Mouse (Mus musculus) left cerebral cortex, adult 8-10 months (tissue): ENCODE results near the gene Pi4kb. TPM values are rescaled to one million over a fixed set of nuclear protein-coding genes. Genes with fewer than 3 reads are reported as not detected.
"Not testable (repeated sequence)": the region's sequence is repeated elsewhere in the genome, so short reads cannot be mapped to it uniquely, and the experiment has no call there.

ENCODE experiments used
- DNase-seq, 2 experiments: peaks; one replicate each; pipeline ENCODE4 v3.0.0; 2022; ENCODE audit warnings: low spot score in 2 of 2
- total RNA-seq, 4 experiments: library from RNA; stranded (reverse); gene quantifications; 2 replicates each; pipeline ENCODE4 v1.2.4; 2022

The Pi4kb gene
- total RNA-seq, result 10 to 100 TPM; 54.8 to 65.9 (median 59.6) TPM

DNA sequence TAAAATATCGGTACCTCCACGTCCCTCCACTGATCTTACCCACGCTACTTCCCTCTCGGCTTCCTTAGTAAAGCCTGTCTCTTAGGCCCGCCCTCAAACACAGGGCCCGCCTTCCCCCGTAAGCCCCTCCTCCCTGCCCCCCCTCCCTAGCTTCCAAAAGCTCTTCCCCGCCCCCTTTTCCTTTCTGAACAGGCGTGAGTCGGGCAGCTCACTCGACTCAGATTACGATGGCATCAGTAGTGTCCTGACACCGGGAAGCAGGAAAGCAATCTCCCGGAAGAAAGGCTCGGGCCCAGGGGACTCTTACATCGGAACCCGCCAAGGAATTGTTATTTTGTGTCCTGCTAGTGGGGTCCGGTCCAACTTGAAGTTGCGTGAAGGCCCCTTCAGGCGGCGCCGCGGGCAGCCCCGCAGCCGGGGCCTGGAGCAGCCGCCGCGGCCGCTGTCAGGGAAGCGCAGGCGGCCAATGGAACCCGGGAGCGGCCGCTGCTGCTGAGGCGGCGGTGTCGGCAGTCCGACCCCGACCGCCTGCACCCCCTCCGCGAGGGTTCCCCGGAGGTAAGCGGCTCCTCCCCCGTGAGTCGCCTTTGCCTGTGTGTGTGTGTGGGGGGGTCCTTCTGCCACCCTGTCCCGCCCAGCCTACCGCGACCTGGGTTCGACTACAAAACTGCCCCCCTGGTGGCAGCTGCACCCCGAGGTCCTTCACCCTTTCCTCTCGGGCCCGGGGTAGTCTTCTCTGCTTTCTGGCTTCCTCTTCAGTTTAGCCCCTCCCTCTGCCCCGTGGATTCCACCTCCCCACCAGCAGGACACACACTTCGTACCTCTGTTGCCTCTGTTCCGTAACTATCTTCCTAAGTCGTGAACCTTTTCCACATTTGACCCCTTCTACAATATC lies at the start of gene Pi4kb:
Gene Pi4kb, plus strand, starts transcription at position 204 of the 895 bp plus-strand sequence.
- DNase-seq, result peak; percentile 70 to 81

DNA sequence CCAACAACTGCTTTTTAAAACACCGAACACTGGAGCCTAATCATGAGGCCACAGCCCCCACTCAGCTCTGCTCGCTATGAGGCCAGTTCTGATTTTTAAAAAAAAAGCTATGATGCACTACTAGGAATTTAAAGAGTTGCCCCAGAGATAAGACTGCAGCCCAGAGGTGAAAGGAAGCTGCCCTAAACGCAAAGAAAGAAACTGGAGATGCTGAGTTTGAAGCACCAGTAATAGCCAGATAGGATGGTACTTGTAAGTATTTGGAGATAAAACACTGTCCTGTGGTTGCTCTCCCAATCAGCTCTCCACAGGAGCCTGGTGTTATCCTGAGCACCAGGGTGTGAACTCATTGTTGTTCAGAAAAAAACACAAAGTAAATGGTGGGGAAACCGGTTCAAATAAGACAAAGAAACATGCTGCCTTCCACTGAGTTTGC lies 48.2 kb upstream of the Pi4kb start:
- not testable (repeated sequence) for DNase-seq

DNA sequence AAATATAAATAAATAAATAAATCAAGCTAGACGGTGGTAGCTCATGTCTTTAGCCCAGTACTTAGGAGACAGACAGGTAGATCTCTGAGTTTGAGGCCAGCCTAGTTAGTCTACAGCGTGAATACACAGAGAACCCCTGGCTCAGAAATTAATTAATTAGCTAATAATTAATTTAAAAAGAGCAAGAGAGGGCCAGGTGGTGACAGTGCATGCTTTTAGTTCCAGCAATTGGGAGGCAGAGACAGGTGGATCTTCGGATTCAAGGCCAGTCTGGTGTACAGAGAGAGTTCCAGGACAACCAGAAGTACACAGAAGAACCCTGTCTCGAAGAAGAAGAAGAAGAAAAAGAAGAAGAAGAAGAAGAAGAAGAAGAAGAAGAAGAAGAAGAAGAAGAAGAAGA lies 45.6 kb upstream of the Pi4kb start:
- DNase-seq, result not testable (repeated sequence)

DNA sequence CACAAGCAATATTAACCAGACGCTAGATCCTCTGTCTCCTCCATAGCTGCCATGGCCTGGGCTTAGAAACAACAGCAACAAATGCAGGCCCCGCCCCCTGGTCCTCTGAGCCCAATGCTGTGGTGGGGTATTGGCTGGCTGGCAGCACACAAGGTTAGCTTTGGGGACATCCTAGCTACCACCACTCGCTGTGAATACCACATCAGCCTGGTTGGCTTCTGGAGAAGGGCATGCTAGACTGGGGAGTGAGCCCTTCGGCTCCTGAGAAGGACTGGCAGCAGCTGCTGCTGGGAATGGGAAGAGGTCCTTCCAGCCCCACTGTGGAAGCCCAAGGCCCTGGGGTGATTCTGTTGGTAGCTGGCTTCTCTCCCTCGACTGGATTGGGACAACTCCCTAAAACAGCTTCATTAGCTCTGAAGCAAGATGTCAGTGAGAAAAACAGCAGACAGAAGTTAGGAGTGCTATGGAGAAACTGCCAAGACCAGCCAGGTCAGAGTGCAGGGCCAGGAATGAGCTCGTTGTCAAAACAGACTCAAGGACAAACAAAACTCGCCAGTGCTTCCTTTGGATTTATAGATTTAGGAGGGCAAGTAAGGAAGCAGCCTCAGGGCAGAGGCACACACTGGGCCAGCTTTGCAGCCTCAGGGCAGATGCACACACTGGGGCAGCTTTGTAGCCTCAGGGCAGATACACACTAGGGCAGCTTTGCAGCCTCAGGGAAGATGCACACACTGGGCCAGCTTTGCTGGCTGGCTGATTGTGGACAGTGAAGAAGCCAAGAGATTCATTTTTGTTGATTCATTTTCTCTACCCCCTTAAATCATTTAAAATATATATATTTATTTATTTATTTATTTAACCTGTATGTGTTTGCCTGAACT lies 43.9 kb upstream of the Pi4kb start:
- DNase-seq, result not testable (repeated sequence)

DNA sequence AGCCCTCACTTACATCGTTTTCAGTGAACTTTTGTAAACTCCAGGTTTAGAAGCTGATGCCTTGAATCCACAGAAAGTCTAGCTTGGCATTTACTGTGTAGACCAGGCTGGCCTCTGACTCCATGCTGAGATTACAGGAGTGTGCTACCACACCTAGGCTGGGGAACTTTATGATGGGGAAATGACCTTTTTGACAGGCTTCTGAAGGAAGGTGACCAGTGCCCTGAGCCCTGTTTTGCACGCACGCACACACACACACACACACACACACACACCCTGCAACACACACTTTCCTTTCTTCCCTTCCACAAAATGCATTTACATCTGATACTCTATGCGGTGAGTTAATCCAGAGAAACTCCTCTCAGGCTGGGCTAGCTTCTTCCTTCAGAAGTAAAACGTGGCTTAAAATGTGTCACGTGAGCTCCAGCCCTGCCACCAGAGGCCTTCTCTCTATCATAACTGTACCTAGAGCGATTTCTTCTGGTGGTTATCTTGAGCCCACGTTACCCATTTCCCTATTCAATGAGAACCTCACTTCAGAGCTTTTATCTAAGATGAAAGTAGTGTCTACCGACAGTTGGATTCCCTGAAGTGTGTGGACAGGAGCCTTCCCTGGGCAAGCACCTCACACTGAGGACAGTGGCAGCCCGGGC lies 43.0 kb upstream of the Pi4kb start:
- DNase-seq, result not testable (repeated sequence)

DNA sequence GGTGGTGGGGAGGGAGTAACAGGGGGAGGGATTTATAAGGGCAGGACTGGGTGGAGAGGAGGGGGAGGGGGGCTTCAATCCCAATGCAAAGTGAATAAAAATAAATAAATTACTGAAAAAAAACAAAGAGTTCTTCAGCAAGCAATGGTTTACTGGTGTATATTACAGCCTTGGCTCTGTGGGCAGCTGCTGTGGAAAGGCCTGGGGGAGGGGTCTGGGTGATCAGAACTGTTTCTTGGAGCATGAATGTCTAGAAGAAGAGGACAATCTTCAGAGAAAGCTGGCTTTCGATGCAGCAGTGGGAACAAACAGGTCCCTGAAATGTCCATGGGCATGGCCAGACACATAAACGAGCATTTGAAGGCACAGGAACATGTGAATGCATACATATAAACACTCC lies 42.3 kb upstream of the Pi4kb start:
- DNase-seq, result not testable (repeated sequence)

DNA sequence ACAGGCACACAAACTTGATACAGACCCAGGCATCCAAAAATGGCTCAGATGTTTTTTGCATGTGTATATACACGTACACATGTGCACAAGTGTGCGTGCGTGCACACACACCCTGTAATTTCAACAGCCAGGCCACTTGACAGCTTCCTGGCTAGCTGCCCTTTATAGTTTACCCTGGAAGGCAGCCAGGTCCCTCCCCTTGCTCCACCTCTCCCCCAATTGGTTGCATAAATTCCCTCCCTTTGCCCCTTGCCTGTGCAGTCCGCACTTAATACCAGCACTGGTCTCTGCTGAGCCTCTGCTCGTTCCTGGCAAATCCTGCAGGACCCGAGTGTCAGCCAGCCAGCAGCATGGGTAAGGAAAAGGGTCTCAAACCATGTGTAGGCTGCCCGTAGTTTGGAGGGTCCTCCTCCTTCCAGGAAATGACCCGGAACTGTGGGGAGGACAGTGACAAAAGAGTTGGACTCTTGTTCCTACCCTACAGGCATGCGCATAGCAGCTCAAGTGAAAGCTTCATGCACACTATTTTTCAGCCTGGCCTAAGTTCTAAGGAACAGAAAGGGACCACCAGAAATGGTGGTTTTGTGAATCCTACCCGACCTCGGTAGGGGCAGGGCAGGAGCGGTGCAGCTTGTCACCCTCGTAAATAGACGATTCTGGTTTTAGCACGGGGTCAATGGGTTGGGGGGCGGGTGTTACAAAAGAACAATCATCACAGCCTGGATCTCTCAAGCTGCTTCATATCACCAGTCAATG lies 41.5 kb upstream of the Pi4kb start, which contains the start of gene Selenbp1:
Gene Selenbp1, plus strand, starts transcription at position 248 of the 756 bp plus-strand sequence.
- peak in 1 of 2 experiments; percentile 36 for DNase-seq

DNA sequence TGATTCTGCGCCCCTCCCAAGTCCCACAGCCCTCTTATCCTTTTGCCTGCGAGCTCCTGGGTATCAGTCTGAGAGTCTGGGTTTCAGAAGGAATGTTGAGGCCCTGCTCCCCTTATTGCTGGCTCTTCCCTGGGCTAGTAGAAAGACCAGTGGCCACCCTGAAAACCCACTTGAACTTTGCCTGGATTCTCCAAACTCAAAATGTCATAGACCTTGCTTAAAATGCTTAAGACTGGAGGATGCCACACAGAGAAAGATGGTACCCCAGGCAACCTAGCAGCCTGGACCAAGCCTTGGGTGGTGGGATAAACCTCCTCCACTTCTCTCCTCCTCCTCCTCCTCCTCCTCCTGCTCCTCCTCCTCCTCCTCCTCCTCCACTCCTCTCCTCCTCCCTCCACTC lies 40.9 kb upstream of the Pi4kb start:
- not testable (repeated sequence) for DNase-seq

DNA sequence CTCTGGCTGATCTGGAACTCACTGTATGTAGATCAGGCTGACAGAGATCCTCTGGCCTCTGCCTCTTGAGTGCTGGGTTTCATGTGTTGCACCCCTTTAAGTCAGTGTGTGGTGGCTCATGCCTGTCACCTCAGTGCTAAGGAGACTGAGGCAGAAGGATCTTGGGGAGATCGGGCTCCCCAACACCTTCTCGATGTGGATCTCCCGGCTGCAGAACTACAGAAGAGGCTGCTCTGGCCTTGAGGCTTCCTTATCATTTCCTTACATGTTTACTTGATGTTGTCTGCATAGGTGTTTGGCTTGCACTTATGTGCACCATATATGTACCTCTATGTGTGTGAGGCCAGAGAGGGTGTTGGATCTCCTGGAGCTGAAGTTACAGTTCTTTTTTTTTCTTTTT lies 40.0 kb upstream of the Pi4kb start:
- not testable (repeated sequence) for DNase-seq

DNA sequence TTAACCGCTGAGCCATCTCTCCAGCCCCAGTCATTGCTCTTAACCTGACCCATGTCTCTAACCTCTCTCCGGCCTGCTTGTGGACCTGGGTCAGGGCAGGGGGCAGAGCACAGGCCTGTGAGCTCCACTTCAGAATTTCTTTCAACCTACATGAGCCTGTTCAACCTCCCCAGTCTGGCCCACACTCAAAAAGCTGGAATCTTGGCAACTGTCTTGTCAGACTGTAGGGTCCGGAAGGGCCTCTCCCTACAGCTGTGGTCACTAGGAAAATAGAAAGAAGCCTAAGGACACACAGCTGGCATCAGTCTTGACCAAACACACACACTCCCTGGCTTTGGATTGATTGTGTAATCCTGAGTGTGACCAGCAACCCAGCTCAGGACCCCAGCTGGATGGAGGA lies 39.2 kb upstream of the Pi4kb start:
- not testable (repeated sequence) for DNase-seq

DNA sequence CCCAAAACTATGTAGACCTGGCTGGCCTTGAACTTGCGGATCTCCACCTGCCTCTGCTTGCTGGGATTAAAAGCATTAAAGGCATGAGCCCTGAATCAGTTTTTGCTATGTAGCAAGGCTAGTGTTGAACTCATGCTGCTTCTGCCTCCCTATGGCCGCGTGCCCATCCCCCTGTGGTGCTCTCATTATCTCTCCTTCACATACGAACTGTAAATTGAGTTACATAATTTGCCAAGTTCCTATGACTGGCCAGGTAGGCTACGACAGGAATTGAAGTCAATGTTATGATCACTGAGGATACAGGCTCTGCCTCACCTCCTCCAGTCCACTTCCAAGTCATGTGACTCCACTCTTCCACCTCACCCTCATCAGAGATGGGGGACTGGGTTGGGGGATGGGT lies 38.4 kb upstream of the Pi4kb start:
- DNase-seq, result not testable (repeated sequence)

DNA sequence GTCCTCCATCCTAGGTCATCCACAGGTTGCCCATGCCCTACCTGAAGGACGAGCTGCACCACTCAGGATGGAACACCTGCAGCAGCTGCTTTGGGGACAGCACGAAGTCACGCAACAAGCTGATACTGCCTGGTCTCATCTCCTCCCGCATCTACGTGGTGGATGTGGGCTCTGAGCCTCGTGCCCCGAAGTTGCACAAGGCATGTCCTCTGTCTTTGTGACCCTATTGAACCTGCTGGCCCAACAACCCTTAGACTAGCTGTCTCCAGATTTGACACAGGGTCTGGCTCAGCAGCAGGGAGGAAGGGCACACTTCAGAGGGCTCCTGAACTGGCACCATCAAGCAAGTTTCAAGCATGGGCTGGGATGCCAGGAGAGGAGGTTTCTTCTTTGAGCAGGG lies 37.3 kb upstream of the Pi4kb start:
- not testable (repeated sequence) for DNase-seq

DNA sequence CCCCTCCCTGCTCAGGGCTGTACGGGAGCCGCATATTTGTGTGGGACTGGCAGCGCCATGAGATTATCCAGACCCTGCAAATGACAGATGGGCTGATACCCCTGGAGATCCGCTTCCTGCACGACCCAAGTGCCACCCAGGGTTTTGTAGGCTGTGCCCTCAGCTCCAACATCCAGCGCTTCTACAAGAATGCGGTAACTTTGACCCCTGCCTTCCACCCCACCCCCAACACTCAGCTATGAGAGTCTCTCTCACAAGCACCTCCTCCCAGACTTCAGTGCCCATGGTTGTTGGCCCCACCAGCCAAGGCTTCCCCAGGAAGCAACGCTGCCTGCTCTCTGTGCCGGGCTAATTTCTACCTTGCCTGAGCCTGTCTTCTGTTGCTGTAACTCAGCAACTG lies 34.5 kb upstream of the Pi4kb start:
- DNase-seq, result not testable (repeated sequence)

DNA sequence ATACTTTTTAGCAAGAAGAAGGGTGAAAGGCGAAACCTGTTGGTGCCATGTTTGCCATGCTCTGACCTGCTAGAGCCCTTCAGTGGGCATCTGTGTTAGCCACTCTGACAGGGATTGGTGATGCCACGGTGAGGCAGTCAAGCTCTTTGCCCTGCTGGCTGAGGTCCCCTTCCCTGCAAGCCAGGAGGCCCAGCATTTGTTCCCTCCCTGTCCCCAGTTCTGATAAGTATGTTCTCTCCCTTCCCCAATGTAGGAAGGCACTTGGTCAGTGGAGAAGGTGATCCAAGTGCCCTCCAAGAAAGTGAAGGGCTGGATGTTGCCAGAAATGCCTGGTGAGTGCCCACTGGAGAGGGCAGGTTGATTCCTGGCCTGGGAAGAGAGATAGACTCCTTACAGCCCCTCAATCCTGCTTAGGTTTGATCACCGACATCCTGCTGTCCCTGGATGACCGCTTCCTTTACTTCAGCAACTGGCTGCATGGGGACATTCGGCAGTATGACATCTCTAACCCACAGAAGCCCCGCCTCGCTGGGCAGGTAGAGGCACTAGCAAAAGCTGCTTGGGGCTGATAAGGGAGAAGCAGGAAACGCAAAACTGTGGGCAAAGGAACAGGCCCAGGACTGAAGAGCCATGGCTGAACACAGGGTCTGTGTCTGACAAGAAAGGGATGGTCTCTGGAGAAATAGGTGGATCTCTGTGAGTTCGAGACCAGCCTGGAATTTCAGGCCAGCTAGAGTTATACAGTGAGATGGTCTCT lies 32.1 kb upstream of the Pi4kb start:
- not testable (repeated sequence) for DNase-seq

DNA sequence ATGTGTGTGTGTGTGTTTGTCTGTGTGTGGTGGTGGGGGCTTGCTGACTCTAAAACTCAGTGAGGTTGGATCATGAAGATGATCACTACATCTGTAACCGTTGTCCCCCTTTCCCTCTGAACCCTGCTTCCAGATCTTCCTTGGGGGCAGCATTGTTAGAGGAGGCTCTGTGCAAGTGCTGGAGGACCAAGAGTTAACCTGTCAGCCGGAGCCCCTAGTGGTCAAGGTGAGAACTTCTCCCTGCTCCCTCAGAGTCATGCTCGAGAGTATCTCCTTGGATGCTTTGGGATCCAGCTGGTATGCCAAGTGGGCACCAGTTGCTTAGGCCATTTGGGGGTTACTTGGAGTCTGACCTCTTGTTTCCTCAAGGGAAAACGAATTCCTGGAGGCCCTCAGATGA lies 30.8 kb upstream of the Pi4kb start:
- not testable (repeated sequence) for DNase-seq

DNA sequence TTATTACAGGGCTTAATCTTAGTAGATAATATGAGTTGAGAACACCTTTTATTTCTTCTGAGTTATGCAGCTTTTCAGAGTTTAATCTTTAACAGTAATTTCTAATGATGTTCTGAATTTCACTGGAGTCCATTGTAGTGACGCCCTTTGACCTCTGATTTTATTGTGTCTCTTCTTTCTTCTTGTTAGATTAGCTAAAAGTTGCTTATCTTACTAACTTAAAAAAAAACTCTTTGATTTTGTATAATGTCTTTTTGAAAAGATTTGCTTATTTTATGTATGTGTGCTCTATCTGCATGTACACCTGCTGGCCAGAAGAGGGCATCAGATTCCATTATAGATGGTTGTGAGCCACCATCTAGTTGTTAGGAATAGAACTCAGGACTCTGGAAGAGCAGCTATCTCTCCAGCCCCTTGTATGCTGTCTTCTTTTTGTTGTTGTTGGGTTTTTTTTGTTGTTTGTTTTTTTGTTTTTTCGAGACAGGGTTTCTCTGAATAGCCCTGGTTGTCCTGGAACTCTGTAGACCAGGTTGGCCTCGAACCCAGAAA lies 26.4 kb upstream of the Pi4kb start:
- DNase-seq, result no peak

DNA sequence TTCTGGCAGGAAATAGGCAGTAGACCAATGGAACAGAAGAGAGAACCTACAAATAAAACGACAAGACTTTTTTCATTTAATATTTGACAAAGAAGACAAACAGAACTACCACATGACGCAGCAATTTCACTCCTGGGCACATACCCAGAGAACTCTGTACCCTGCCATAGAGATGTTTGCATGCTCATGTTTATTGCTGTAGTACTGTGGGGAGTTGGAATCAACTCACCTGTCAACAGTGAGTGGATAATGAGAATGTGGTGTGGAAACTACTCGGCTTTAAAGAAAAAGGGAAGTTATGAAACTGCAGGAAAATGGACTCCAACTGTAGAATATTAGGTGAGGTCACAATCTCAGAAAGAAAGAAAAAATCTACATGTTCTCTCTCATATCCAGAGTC lies 24.9 kb upstream of the Pi4kb start:
- DNase-seq, result no peak

DNA sequence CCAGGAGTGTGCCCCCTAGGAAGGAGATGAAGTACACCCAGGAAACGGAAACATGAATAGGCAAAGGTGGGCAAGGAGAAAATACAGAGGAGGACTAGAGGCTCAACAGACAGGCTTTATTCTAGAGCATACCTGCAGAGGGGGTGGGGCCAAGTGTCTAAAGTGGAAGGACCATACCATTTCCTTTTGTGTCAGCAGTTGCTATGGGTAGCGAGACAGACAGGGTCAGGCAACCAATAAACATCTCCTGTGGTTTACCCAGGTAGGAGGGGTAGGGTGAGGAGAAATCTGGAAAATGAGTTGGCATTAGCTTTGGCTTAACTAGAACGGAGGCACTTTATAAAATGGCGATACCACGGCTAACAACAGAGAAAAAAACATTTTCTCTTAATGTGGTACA lies 21.7 kb upstream of the Pi4kb start:
- DNase-seq, result no peak

DNA sequence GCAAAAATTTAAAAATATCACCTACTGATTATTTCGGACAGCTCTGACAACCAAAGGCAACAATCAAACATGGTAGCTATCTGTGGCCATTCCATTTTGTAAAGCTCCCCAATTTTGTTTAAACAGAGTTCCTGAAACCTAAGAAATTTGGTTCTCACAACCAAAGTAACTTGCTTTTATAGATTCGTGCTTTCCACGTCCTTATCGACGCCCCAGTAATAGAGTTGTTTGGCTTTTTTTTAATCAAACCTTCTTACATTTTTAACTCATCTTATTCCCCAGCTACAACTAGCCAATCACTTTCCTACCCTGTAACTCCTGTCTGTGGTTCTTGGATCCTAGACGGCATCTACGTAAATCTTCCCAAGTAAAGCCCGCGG lies 21.2 kb upstream of the Pi4kb start:
- no peak for DNase-seq
